Mouse (Mus musculus) kidney, adult 8-10 months (tissue): ENCODE measurements at regions not wholly inside any gene's neighbourhood (a gene's known extent, or its start where the extent isn't known, plus 50 kb on each side); places are given as distances from the start of the nearest gene placed in this dataset.

Source experiments
- DNase-seq, 2 experiments: peaks; one replicate each; pipeline ENCODE4 v3.0.0; 2022

DNA sequence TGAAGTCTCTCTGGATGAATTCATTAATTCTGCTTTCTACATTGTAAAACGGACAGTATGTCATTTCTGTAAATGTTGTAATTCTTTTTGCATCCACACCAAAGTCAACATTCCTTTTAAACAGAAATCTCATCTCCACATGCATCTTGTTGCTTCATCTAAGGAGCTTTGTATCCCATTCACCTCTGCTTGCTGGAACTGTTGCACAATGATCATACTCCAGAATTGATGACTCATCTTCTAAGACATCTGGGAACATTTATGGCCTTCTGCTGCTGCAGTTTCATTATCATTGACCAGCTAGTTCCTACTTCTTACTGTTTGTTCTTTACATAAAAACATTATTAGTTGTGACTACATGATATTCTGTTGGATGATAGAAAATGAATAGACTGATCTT is 1926.9 kb upstream of the Gm38303 start:
- DNase-seq, result no peak

- no peak for DNase-seq
Measured at GRCm38 (mm10) chr3:12257650-12258049, 1922.2 kb upstream of the Gm38303 start.

DNA sequence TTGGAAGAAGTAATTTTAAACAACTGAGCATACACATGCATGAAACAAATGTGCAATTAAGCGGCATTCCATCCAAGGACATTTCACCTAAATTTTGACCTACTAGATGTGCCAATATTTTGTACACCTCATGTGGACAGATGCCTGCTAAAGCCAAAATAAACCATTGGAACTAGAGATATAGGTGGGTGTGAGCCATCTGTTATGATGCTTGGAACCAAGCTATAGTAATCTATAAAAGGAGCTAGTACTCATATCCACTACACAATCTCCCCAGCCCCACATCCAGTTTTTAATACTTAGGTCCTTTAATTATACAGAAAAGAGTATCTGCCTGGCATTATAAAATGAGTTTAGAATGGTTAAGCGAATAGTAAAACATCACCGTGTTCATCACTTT is 1910.7 kb upstream of the Gm38303 start:
- no peak for DNase-seq

- DNase-seq, result no peak
Measured at GRCm38 (mm10) chr3:12241026-12241425, 1905.5 kb upstream of the Gm38303 start.

DNA sequence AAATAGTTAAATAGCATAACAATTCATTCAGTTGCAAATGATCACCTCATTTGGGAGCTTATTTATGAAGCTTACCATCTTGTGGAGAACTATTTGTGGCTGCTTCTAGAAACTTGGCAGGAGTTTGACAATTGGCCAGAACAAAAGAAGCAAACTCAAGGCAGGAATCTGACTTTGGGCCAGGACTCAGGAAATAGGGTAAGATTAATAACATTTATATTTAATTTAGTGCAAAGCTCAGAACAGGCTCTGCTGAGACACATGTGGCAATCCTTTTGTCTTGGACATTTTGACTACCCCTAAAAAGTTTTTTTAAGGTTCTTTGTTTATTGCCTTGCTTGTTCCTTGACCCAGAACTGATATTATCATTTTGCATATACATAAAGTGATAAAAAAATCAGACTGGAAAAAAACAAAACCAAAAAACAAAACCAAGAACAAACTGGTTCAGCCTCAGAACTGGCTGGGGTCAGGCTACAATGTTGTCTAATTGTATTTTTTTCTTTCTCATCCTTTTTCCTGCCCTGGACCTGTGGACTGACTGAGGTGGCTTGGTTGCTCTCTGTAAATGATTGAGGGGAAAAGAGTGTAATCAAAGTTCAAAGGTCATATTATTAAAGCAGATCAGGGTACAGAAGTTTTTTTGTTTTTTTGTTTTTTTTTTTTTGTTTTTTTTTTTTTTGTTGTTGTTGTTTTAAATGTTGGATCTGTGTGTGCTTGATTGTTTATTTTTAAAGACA is 1892.4 kb upstream of the Gm38303 start:
- DNase-seq, result peak in 1 of 2 experiments; percentile 11

DNA sequence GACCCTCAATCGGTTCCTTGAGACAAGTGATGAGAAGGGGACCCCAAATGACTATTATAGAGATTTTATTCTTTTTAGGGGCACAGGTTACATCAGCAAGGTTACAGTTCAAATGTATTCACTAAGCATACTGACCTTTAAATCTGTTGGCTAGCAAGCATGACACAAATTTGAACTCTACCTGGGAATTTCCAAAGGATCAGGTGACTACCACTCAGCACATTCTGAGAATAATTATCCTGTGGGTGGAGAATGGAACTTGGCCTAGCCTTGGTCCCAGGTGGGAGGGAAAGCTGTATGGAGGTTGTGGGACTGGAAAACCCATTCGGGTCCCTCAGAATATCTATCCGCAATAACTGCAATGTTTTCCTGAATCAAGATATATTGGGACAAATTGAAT is 1891.3 kb upstream of the Gm38303 start:
- peak; percentile 4 to 23 for DNase-seq

DNA sequence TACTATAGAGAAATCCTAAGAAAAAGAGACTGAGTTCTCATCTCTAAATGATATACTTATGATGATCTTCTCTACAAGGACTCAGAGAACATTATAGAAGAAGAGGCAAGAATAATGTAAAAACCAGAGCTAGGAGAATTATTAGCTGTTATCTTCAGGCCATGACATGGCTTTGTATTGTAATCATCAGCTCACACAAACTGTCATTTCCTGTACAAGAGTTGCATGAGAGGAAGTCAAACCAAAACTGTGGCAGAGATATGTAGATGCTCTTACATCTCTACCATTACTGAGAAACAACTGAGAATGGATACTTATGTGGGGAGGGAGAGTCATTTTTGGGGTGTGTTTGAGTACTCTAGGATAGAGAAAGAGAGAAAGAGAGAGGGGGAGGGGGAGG is 1889.4 kb upstream of the Gm38303 start:
- DNase-seq, result no peak

- no peak for DNase-seq
Measured at GRCm38 (mm10) chr3:12216035-12216434, 1880.6 kb upstream of the Gm38303 start.

DNA sequence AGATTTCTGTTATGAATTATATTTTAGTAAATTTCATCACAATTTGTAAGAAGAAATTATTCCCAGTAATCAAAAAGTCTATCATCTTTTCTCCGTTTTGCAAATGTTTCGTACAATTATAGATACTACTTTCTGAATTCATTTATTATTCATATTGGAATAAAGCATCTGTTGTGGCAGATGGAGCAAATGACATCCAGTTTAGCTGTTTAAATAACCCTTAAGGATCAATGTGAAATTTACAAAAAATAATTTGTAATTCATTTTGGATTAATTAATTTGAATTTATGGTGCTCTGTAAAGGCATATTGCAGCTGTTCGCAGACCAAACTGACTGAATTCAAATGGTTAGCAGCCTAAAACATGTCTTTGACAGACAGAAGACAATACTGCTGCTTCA is 1879.3 kb upstream of the Gm38303 start:
- no peak for DNase-seq

DNA sequence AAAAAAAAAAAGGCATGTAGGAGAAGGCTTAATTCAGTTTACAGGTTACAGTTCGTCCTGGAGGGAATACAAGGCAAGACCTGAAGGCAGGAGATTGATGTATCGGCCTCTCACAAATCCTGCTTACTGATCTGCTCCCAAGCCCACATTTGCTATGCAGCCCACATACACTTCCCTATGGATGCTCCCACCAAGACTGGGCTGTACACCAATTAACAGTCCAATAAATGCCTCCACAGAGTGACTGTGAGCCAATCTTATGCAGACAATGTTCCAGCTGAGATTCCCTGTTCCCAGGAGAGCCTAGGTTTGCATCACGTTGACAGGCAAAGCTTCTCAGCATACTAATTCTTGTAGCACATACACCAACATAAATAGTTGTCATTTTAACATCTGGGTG is 1837.9 kb upstream of the Gm38303 start:
- DNase-seq, result no peak

GRCm38 (mm10) chr3:12151329-12151728 is 1815.8 kb upstream of the Gm38303 start:
- DNase-seq, result no peak
